Mouse (Mus musculus) Patski (cell line): ENCODE data around the gene Echs1. TPM values are rescaled to one million over a fixed set of nuclear protein-coding genes. Genes with fewer than 3 reads are reported as not detected.

Experiments used
- ATAC-seq: fragments of 100-300 bp; one replicate; pipeline ENCODE4 v1.8.0; 2021
- CTCF ChIA-PET: fragments of 350-600 bp; sonication (Branson Sonifier 250); formaldehyde crosslinking; loops from one replicate; lab custom pipeline; 2022; ENCODE audit warnings: inconsistent platforms; lab: Charles Lee
- POLR2A ChIA-PET: fragments of 350-600 bp; sonication (Branson Sonifier 250); formaldehyde crosslinking; loops from one replicate; lab custom pipeline; 2022; ENCODE audit warnings: antibody characterized with exemption, inconsistent platforms; lab: Charles Lee
- DNase-seq: peaks from one replicate; pipeline ENCODE4 v3.0.0-alpha.2; 2011; ENCODE audit warnings: low read depth, low spot score
- H3K27me3 ChIP-seq: fragments of 371-371 bp; one replicate; pipeline ENCODE4 v1.5.1; 2021
- CTCF ChIP-seq: fragments of 100-300 bp; IDR thresholded peaks from one replicate; pipeline ENCODE4 v1.5.1; 2021
- in situ Hi-C: fragments of 300-500 bp; cut with MboI; formaldehyde crosslinking; loops from 3 replicates; pipeline ENCODE4 v1.11.1; 2018; ENCODE audit warnings: low pct_unique_long_range_greater_than_20kb, mixed read lengths
- polyA plus RNA-seq: library from polyadenylated mRNA; unstranded; gene quantifications from one replicate; pipeline ENCODE4 v1.2.3, GENCODE M21; 2021

Echs1 gene
- polyA plus RNA-seq, 1 experiment from 2014 or later, result 170 TPM

GRCm38 (mm10) chr7:140095556-140095955 lies 20.7 kb downstream of the Echs1 start:
- no peak for ATAC-seq
- H3K27me3 ChIP-seq, result no peaks in the 10 kb centered on the region
- no peak for TF ChIP-seq CTCF
- POLR2A ChIA-PET, result no interaction called here
- no peak for DNase-seq
- in situ Hi-C loops, result no loop called here
- CTCF ChIA-PET, result no interaction called here

GRCm38 (mm10) chr7:140094954-140095353 lies 21.3 kb downstream of the Echs1 start:
- POLR2A ChIA-PET, result no interaction called here
- no peaks in the 10 kb centered on the region for H3K27me3 ChIP-seq
- CTCF ChIA-PET, result no interaction called here
- TF ChIP-seq CTCF, result no peak
- DNase-seq (no peak), ATAC-seq (no peak)
- in situ Hi-C loops, result no loop called here

GRCm38 (mm10) chr7:140092924-140093528 lies 23.2 kb downstream of the Echs1 start, which contains the start of gene Prap1:
Gene Prap1, plus strand, starts transcription at chr7:140093395.
- in situ Hi-C loops, result no loop called here
- no peaks in the 10 kb centered on the region for H3K27me3 ChIP-seq
- no peak for TF ChIP-seq CTCF
- DNase-seq, result no peak
- CTCF ChIA-PET, result interaction anchor here (0.8 kb wide), 1 partner anchor 19 kb away, joined by 3 read pairs; no protein-coding TSS in a partner anchor
- POLR2A ChIA-PET, result no interaction called here
- ATAC-seq, result no peak

- in situ Hi-C loops, result no loop called here
- ChIA-PET POLR2A (no interaction called here), CTCF (interaction anchor here (0.7 kb wide), 1 partner anchor 447 kb away, joined by 3 read pairs; no protein-coding TSS in a partner anchor)
- ATAC-seq (no peak), DNase-seq (no peak)
- TF ChIP-seq CTCF, result no peak
- no peaks in the 10 kb centered on the region for H3K27me3 ChIP-seq
Observed at GRCm38 (mm10) chr7:140090601-140091000, 25.7 kb downstream of the Echs1 start.

GRCm38 (mm10) chr7:140082242-140082678 lies 34.0 kb downstream of the Echs1 start, which contains the start of gene Caly:
Gene Caly, minus strand, starts transcription at chr7:140082548.
- no peak for ATAC-seq
- DNase-seq, result no peak
- in situ Hi-C loops, result no loop called here
- peaks cover 5% of the 10 kb centered on the region for H3K27me3 ChIP-seq
- POLR2A ChIA-PET, result no interaction called here
- TF ChIP-seq CTCF, result no peak
- CTCF ChIA-PET, result no interaction called here

GRCm38 (mm10) chr7:140081408-140082241 lies 34.7 kb downstream of the Echs1 start:
- H3K27me3 ChIP-seq, result peaks cover 5% of the 10 kb centered on the region
- DNase-seq (no peak), ATAC-seq (no peak)
- in situ Hi-C loops, result no loop called here
- no peak for TF ChIP-seq CTCF
- CTCF ChIA-PET, result no interaction called here
- POLR2A ChIA-PET, result no interaction called here

GRCm38 (mm10) chr7:140080503-140081156 lies 35.6 kb downstream of the Echs1 start:
- ChIA-PET POLR2A (no interaction called here), CTCF (no interaction called here)
- peaks cover 5% of the 10 kb centered on the region for H3K27me3 ChIP-seq
- in situ Hi-C loops, result no loop called here
- ATAC-seq, result no peak
- DNase-seq, result no peak
- TF ChIP-seq CTCF, result no peak

- POLR2A ChIA-PET, result no interaction called here
- DNase-seq, result no peak
- ATAC-seq, result no peak
- H3K27me3 ChIP-seq, result peaks cover 5% of the 10 kb centered on the region
- peak; percentile 90 for TF ChIP-seq CTCF
- in situ Hi-C loops, result no loop called here
- CTCF ChIA-PET, result no interaction called here
Observed at GRCm38 (mm10) chr7:140078711-140079110, 37.6 kb downstream of the Echs1 start.

- no peak for DNase-seq
- CTCF ChIA-PET, result no interaction called here
- in situ Hi-C loops, result no loop called here
- ATAC-seq, result no peak
- POLR2A ChIA-PET, result interaction anchor here (0.6 kb wide), 1 partner anchor 176 kb away, joined by 5 read pairs; no protein-coding TSS in a partner anchor
- TF ChIP-seq CTCF, result no peak
- H3K27me3 ChIP-seq, result peaks cover 5% of the 10 kb centered on the region
Observed at GRCm38 (mm10) chr7:140077698-140078097, 38.6 kb downstream of the Echs1 start.

GRCm38 (mm10) chr7:140070042-140070711 lies 46.1 kb downstream of the Echs1 start:
- DNase-seq (no peak), ATAC-seq (no peak)
- peaks cover 5% of the 10 kb centered on the region for H3K27me3 ChIP-seq
- CTCF ChIA-PET, result no interaction called here
- POLR2A ChIA-PET, result interaction anchor here (0.6 kb wide), 1 partner anchor 124 kb away, joined by 4 read pairs; no protein-coding TSS in a partner anchor
- in situ Hi-C loops, result no loop called here
- no peak for TF ChIP-seq CTCF
